In the genomic region with DNA sequence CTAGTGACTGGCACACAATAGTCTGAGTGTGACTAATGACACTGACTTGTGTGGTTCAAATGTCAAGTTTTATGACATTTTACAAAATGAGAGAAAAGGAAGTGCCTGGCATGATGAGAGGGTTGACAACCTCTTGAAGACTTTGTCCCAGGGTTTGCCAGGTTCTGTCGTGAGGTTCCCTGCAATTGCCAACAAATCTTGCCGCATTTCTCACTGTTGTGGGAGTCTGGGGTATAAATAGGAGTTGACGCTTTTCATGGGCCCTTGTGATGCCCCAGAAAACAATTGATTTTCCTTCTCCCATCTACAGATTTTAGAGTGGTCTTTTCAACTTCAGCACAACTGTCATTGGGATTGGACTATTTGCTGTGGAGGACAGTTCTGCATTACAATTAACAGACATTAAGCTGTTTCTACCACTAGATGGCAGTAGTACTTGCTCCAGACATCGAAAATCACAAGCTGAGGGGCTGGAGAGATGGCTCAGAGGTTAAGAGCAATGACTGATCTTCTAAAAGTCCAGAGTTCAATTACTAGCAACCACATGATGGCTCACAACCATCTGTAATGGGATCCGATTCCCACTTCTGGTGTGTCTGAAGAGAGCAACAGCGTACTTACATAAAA, we compare ENCODE assay signal across 10 mouse cellular contexts. TPM values are rescaled to one million over a fixed set of nuclear protein-coding genes. Genes with fewer than 3 reads are reported as not detected.
DNase-seq lines count a peak whose midpoint lies in the region; ATAC-seq and TF ChIP-seq lines count a peak whose summit lies in the region.
"Had no signal": no experiment of that assay in that cellular context is flagged by ENCODE, and none has a peak within 500 bp of the region (broad histone marks: within the 10 kb centered on the region; RNA-seq: fewer than 3 reads in every experiment).

No protein-coding gene starts in this region.

- no peak for TF ChIP-seq EP300 in MEL (IDR thresholded peaks at IDR 0.05; ENCODE audit: low read depth in 1 of 2, low read length in 2 of 2)

- no peak overlapping the region for H3K27ac ChIP-seq in heart, embryonic 11.5 days (ENCODE audit: low read depth, low read length)
- H3K27ac ChIP-seq in MEL (ENCODE audit: control insufficient read depth, low read depth, low read length): no peak overlapping the region
- H3K27ac ChIP-seq: macrophage had no signal

- H3K4me1 ChIP-seq in heart, embryonic 11.5 days (ENCODE audit: control insufficient read depth, insufficient read depth, low read length): no peaks in the 10 kb centered on the region; the same call in 1 of the 2 replicates
- H3K4me1 ChIP-seq in MEL (ENCODE audit: control insufficient read depth in 1 of 2, insufficient read depth in 2 of 2, low read length in 2 of 2): no peaks in the 10 kb centered on the region

- no peaks in the 10 kb centered on the region for H3K27me3 ChIP-seq in heart, embryonic 11.5 days (ENCODE audit: control insufficient read depth, insufficient read depth, low read length)
- peaks cover 0 to 2% of the 10 kb centered on the region in 2 experiments; a peak in 2 of 4 replicates for H3K27me3 ChIP-seq in MEL (ENCODE audit: control insufficient read depth in 1 of 2, insufficient read depth in 2 of 2, low read length in 2 of 2)

- H3K4me2 ChIP-seq in heart, embryonic 11.5 days: no peak overlapping the region

- no peaks in the 10 kb centered on the region for H3K9me3 ChIP-seq in heart, embryonic 11.5 days (replicated peaks; ENCODE audit: control insufficient read depth, low read length)
- H3K9me3 ChIP-seq in MEL (replicated peaks; ENCODE audit: insufficient read depth, low read length): no peaks in the 10 kb centered on the region

- no peak for ATAC-seq in heart, embryonic 11.5 days (replicated peaks; ENCODE audit: insufficient number of reproducible peaks, low FRiP score, low TSS enrichment)

- TF ChIP-seq POLR2A in MEL (IDR thresholded peaks at IDR 0.05; ENCODE audit: control insufficient read depth in 1 of 2, insufficient read depth in 1 of 2, low read depth in 1 of 2, low read length in 2 of 2, poor library complexity in 1 of 2): no peak

- DNase-seq in heart, adult 8-10 months (ENCODE audit: low spot score): peak; percentile 75
- DNase-seq in 416B (ENCODE audit: low read depth) (peak; percentile 79), MEL (ENCODE audit: low read depth, low spot score) (peak; percentile 77)
- peak; percentile 87 for DNase-seq in embryo, embryonic 10.5 days (ENCODE audit: low spot score)
- DNase-seq in kidney, postnatal 10 days: peak; percentile 30
- DNase-seq in retina, postnatal 1 day: peak; percentile 84
- DNase-seq in right cerebral cortex, postnatal 36 days (ENCODE audit: low spot score in 2 of 2): no peak

- no peaks in the 10 kb centered on the region for H3K79me2 ChIP-seq in MEL (ENCODE audit: control insufficient read depth, insufficient read depth, low read length, poor library complexity)

- 38% methylated on average over 6 of the region's 6 CpGs for WGBS in heart, embryonic 11.5 days (ENCODE audit: insufficient replicate concordance)

- TF ChIP-seq CTCF in MEL (IDR thresholded peaks at IDR 0.05 in 2 of 3, conservative IDR thresholded peaks at IDR 0.05 in 1 of 3; ENCODE audit: control insufficient read depth in 1 of 3, insufficient read depth in 1 of 3, low read depth in 2 of 3, low read length in 3 of 3, poor library complexity in 1 of 3, severe bottlenecking in 1 of 3): peak in 2 of 3 experiments; percentile 48 to 69; a peak in 4 of 6 replicates

- H3K9ac ChIP-seq in heart, embryonic 11.5 days (ENCODE audit: low read depth, low read length): no peak overlapping the region
- H3K9ac ChIP-seq in MEL (ENCODE audit: control insufficient read depth, low read depth, low read length, poor library complexity, severe bottlenecking): no peak overlapping the region

- H3K4me3 ChIP-seq in heart, embryonic 11.5 days (ENCODE audit: low read depth, low read length): no peak overlapping the region
- no peak overlapping the region for H3K4me3 ChIP-seq in MEL (ENCODE audit: control insufficient read depth in 1 of 2, insufficient read depth in 1 of 2, low read depth in 2 of 2, low read length in 2 of 2)
- H3K4me3 ChIP-seq: erythroblast, embryonic 14.5 days had no signal

- TF ChIP-seq RAD21 in MEL (IDR thresholded peaks at IDR 0.05; ENCODE audit: low read depth, low read length): peak; percentile 72

- H3K36me3 ChIP-seq in heart, embryonic 11.5 days (ENCODE audit: control insufficient read depth, insufficient read depth, low read length): no peaks in the 10 kb centered on the region
- no peaks in the 10 kb centered on the region for H3K36me3 ChIP-seq in MEL (ENCODE audit: control insufficient read depth in 1 of 2, insufficient read depth in 2 of 2, low read length in 2 of 2)

TF ChIP-seq in MEL, 35 proteins besides CTCF, POLR2A, EP300 and RAD21:
- TF ChIP-seq ZC3H11A (IDR thresholded peaks at IDR 0.05; ENCODE audit: low read depth, low read length) (peak; percentile 73), SMC3 (IDR thresholded peaks at IDR 0.05; ENCODE audit: low read depth, low read length) (peak; percentile 83), MEF2A (IDR thresholded peaks at IDR 0.05; ENCODE audit: extremely low read depth, insufficient replicate concordance, low read depth, low read length, poor library complexity, severe bottlenecking) (no peak), SIN3A (IDR thresholded peaks at IDR 0.05; ENCODE audit: low read length) (no peak)
TF ChIP-seq in MEL: peak in this region for 2.

RNA-seq across cellular contexts. Expression of a gene that starts 4.2 kb away (rescaled TPM):
- 1 to 10 TPM; 7.0 to 8.3 (median 7.7) TPM for total RNA-seq in heart, adult 8-10 months (2022)
- 8.4 and 10.1 TPM in 2 replicates for polyA plus RNA-seq in heart, embryonic 11.5 days (2014; fragmentation: Nextera tagmentation; extraction: Ambion mirVana)
- total RNA-seq in MEL (2012; rRNA removed): 4.7 and 6.5 TPM in 2 replicates
- 1 to 10 TPM in 1 of 2 experiments, not detected in 1; 5.8 TPM for polyA plus RNA-seq in MEL (2012; ENCODE audit: insufficient read depth in 1 of 2, insufficient read length in 2 of 2, low read depth in 1 of 2, low replicate concordance in 2 of 2, missing spikeins in 1 of 2)
- polyA plus RNA-seq: erythroblast, embryonic 14.5 days had no signal

RNA-seq across cellular contexts. Expression of a gene that starts 19.1 kb away (rescaled TPM):
- 1 to 10 TPM; 2.6 to 9.2 (median 5.5) TPM for total RNA-seq in heart, adult 8-10 months (2022)
- polyA plus RNA-seq in heart, embryonic 11.5 days (2014; fragmentation: Nextera tagmentation; extraction: Ambion mirVana): 0.69 and 0.79 TPM in 2 replicates
- total RNA-seq in MEL (2012; rRNA removed): 0.65 and 0.69 TPM in 2 replicates
- polyA plus RNA-seq in MEL (2012; ENCODE audit: insufficient read depth in 1 of 2, insufficient read length in 2 of 2, low read depth in 1 of 2, low replicate concordance in 2 of 2, missing spikeins in 1 of 2): 1 to 10 TPM in 1 of 2 experiments, not detected in 1; 1.4 TPM

RNA-seq across cellular contexts. Expression of a gene that starts 19.4 kb away (rescaled TPM):
- total RNA-seq in heart, adult 8-10 months (2022): 10 to 100 TPM; 10.7 to 12.4 (median 12.2) TPM
- 10.0 and 13.3 TPM in 2 replicates for polyA plus RNA-seq in heart, embryonic 11.5 days (2014; fragmentation: Nextera tagmentation; extraction: Ambion mirVana)
- 2.5 and 2.6 TPM in 2 replicates for total RNA-seq in MEL (2012; rRNA removed)
- 1 to 10 TPM in 1 of 2 experiments, not detected in 1; 3.1 TPM for polyA plus RNA-seq in MEL (2012; ENCODE audit: insufficient read depth in 1 of 2, insufficient read length in 2 of 2, low read depth in 1 of 2, low replicate concordance in 2 of 2, missing spikeins in 1 of 2)

Comparison
In these comparisons a context has a peak if more than half of its experiments do, and no peak if none do; other contexts are left out.
1. DNase-seq: peak in heart, adult 8-10 months (single experiment), 416B (single experiment), MEL (single experiment), embryo, embryonic 10.5 days (single experiment), kidney, postnatal 10 days (single experiment) and retina, postnatal 1 day (single experiment); none in right cerebral cortex, postnatal 36 days (0 of 2).